Mouse (Mus musculus) bone marrow, adult 2 months (tissue): ENCODE measurements around the gene Prdm9.

Experiments
- CTCF ChIP-seq: fragments of 200-500 bp; IDR thresholded peaks from 2 replicates; pipeline ENCODE4 v1.5.1; 2011; ENCODE audit warnings: low read length, control low read depth; ENCODE audit not compliant: control insufficient read depth, insufficient read depth
- POLR2A ChIP-seq: fragments of 200-500 bp; IDR thresholded peaks from 2 replicates; pipeline ENCODE4 v1.6.1; 2011; ENCODE audit warnings: low read depth, mild to moderate bottlenecking, control low read depth, low read length, borderline replicate concordance; ENCODE audit not compliant: control insufficient read depth

- TF ChIP-seq CTCF (no peak), POLR2A (no peak)
These were observed 14.4 kb downstream of the Prdm9 start for GRCm38 (mm10) chr17:15549713-15550112.
